Mouse (Mus musculus): ENCODE measurements at regions not wholly inside any gene's neighbourhood (a gene's known extent, or its start where the extent isn't known, plus 50 kb on each side); places are given as distances from the start of the nearest gene placed in this dataset.

DNA sequence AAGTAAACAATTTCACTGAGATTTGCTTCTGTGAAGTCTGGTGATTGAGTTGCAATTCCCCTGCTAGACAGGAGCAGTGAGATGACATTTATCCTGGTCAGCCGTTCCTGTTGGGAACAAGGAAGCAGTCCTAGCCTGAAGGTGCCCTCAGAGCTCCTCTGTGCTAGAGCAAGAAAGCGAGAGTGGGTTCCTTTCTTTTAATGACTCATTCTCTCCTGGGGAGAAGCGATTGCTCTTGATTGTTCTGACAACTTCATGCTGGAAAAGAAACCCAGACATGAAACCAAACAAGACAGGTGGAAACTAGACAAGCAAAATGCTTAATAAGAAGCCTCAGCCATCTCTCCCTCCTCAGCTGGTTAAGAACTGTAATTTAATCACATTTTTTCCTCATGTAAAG, 450.4 kb downstream of the Dnah5 start:
- H3K9ac ChIP-seq (ENCODE audit: low read depth, low read length) = no peak overlapping the region
- H3K9me3 ChIP-seq (replicated peaks; ENCODE audit: low read length) = no peaks in the 10 kb centered on the region
- no peaks in the 10 kb centered on the region for H3K36me3 ChIP-seq (ENCODE audit: insufficient read depth, low read length)
- no peaks in the 10 kb centered on the region for H3K4me1 ChIP-seq (replicated peaks; ENCODE audit: insufficient read depth, low read length)
- H3K27ac ChIP-seq = no peak overlapping the region
- no peak overlapping the region for H3K4me3 ChIP-seq (replicated peaks; ENCODE audit: low read depth, low read length)
- no peak for TF ChIP-seq CTCF (IDR thresholded peaks at IDR 0.05; ENCODE audit: low read depth)
- H3K4me2 ChIP-seq (ENCODE audit: low read length) = no peak overlapping the region
- ATAC-seq (replicated peaks; ENCODE audit: low FRiP score, low read depth) (no peak), DNase-seq (ENCODE audit: low spot score) (no peak)
- WGBS = 76% methylated on average over 3 of the region's 3 CpGs
- H3K27me3 ChIP-seq (ENCODE audit: insufficient read depth, low read length) = no peaks in the 10 kb centered on the region

GRCm38 (mm10) chr15:28663847-28664602, 460.5 kb downstream of the Dnah5 start:
- Histone ChIP-seq H3K4me2 (ENCODE audit: low read length) (no peak overlapping the region), H3K9me3 (replicated peaks; ENCODE audit: low read length) (no peaks in the 10 kb centered on the region), H3K36me3 (ENCODE audit: insufficient read depth, low read length) (no peaks in the 10 kb centered on the region), H3K4me3 (replicated peaks; ENCODE audit: low read depth, low read length) (no peak overlapping the region), H3K27ac (no peak overlapping the region), H3K4me1 (replicated peaks; ENCODE audit: insufficient read depth, low read length) (no peaks in the 10 kb centered on the region), H3K9ac (ENCODE audit: low read depth, low read length) (no peak overlapping the region), H3K27me3 (ENCODE audit: insufficient read depth, low read length) (no peaks in the 10 kb centered on the region)
- TF ChIP-seq CTCF (IDR thresholded peaks at IDR 0.05; ENCODE audit: low read depth) = peak; percentile 56
- WGBS = 79% methylated on average over 6 of the region's 6 CpGs
- DNase-seq (ENCODE audit: low spot score) = peak; percentile 6
- no peak for ATAC-seq (replicated peaks; ENCODE audit: low FRiP score, low read depth)

All from kidney, postnatal 0 days (tissue).